Mouse (Mus musculus): Measurements from ENCODE around the gene Cfap45.

GRCm38 (mm10) chr1:172551009-172551408 lies 30.4 kb downstream of the Cfap45 start:
- TF ChIP-seq CTCF (IDR thresholded peaks at IDR 0.05; ENCODE audit: low read depth, low read length) (no peak), POLR2A (IDR thresholded peaks at IDR 0.05; ENCODE audit: borderline replicate concordance, low read depth, low read length) (no peak)
